Mouse (Mus musculus): ENCODE measurements around the gene Olfr159.
A peak's percentile ranks its signal among the peaks of the same experiment; 100 is the strongest.

Gene Olfr159

GRCm38 (mm10) chr4:43729794-43730550, 40.8 kb downstream of the Olfr159 start, which contains the start of gene Spaar:
TSS of gene Spaar (plus strand) at chr4:43730034.
- DNase-seq (ENCODE audit: low read depth), result no peak

- no peak for DNase-seq (ENCODE audit: low read depth)
These were observed 41.7 kb downstream of the Olfr159 start for GRCm38 (mm10) chr4:43729126-43729525.

- no peak for DNase-seq (ENCODE audit: low read depth)
These were observed 42.2 kb downstream of the Olfr159 start for GRCm38 (mm10) chr4:43728576-43728954.

GRCm38 (mm10) chr4:43727718-43728575, 42.9 kb downstream of the Olfr159 start:
- DNase-seq (ENCODE audit: low read depth), result no peak

- DNase-seq (ENCODE audit: low read depth), result no peak
These were observed 43.8 kb downstream of the Olfr159 start, which contains the start of gene Hrct1 for GRCm38 (mm10) chr4:43726995-43727394. TSS of gene Hrct1 (plus strand) at chr4:43727188.

- no peak for DNase-seq (ENCODE audit: low read depth)
These were observed 44.4 kb downstream of the Olfr159 start for GRCm38 (mm10) chr4:43726228-43726993.

- peak; percentile 29 for DNase-seq (ENCODE audit: low read depth)
These were observed 46.0 kb downstream of the Olfr159 start for GRCm38 (mm10) chr4:43724764-43725163.

GRCm38 (mm10) chr4:43722191-43722590, 48.6 kb downstream of the Olfr159 start:
- no peak for DNase-seq (ENCODE audit: low read depth)

- no peak for DNase-seq (ENCODE audit: low read depth)
These were observed 50.1 kb downstream of the Olfr159 start for GRCm38 (mm10) chr4:43720491-43721228.

All from naive thymus-derived CD4-positive, alpha-beta T cell, adult 2 months (primary cell).